Mouse (Mus musculus): ENCODE data around the gene Smcr8. TPM values are rescaled to one million over a fixed set of nuclear protein-coding genes. Genes with fewer than 3 reads are reported as not detected.

The Smcr8 gene
- total RNA-seq, 1 experiment: 23.1 TPM

DNA sequence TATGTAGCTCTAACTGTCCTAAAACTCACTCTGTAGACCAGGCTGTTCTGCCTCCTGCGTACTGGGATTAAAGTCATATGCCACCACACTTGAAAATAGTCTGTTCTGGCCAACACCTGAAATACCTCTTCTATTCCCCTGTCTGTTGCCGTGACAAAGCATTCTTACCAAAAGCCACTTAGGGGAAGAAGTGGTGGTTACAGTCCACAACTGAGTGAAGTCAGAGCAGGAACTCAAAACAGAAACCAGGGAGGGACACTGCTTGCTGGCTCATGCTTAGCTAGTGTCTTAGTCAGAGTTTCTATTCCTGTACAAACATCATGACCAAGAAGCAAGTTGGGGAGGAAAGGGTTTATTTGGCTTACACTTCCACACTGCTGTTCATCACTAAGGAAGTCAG lies 8.0 kb upstream of the Smcr8 start:
- Histone ChIP-seq H3K4me1 (ENCODE audit: control insufficient read depth in 2 of 2, insufficient read depth in 2 of 2, low read length in 2 of 2, poor library complexity in 1 of 2) (no peaks in the 10 kb centered on the region), H3K27ac (ENCODE audit: insufficient read depth, low read depth, low read length, poor library complexity, severe bottlenecking) (no peak overlapping the region), H3K36me3 (ENCODE audit: control insufficient read depth, insufficient read depth, low read length, poor library complexity, severe bottlenecking) (no peaks in the 10 kb centered on the region), H3K9ac (ENCODE audit: insufficient read depth, low read depth, low read length, poor library complexity, severe bottlenecking) (no peak overlapping the region), H3K9me3 (ENCODE audit: control insufficient read depth, insufficient read depth, low read depth, low read length) (no peaks in the 10 kb centered on the region), H3K4me3 (ENCODE audit: insufficient read depth in 1 of 2, low read depth in 1 of 2, low read length in 2 of 2, poor library complexity in 1 of 2, severe bottlenecking in 1 of 2) (no peak overlapping the region)
- in situ Hi-C loops (cut with MboI; ENCODE audit: low sequenced_read_pairs in 2 of 2, unreplicated experiment in 2 of 2): no loop called here
- DNase-seq (ENCODE audit: low read depth, low spot score): no peak
- TF ChIP-seq MAFK (IDR thresholded peaks at IDR 0.05; ENCODE audit: insufficient read depth, low read depth, low read length) (no peak), ZC3H11A (IDR thresholded peaks at IDR 0.05; ENCODE audit: borderline replicate concordance, low read depth, low read length) (no peak), HCFC1 (IDR thresholded peaks at IDR 0.05; ENCODE audit: borderline replicate concordance, insufficient read depth, low read length) (no peak), ZNF384 (IDR thresholded peaks at IDR 0.05; ENCODE audit: low read depth, low read length) (no peak), CHD2 (IDR thresholded peaks at IDR 0.05; ENCODE audit: low read depth, low read length) (no peak)

DNA sequence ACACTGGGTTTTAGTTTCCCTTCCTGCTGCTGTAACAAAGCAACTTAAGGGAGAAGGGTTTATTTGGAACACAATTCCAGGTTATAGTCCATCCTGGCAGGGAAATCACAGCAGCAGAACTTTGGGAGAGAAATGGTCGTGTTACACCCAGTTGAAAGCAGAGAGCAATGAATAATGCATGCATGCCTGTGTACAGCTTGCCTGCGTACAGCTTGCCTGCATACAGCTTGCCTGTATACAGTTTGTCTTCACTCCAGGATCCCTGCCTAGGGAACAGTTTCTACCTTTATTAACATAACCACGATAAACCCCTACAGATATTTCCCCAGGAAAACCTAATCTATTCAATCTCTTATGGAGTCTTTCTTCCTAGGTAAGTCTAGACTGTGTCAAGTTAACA lies 6.5 kb upstream of the Smcr8 start:
- no peaks in the 10 kb centered on the region for H3K36me3 ChIP-seq (ENCODE audit: control insufficient read depth, insufficient read depth, low read length, poor library complexity, severe bottlenecking)
- no peaks in the 10 kb centered on the region for H3K9me3 ChIP-seq (ENCODE audit: control insufficient read depth, insufficient read depth, low read depth, low read length)
- in situ Hi-C loops (cut with MboI; ENCODE audit: low sequenced_read_pairs in 2 of 2, unreplicated experiment in 2 of 2): no loop called here
- no peak overlapping the region for H3K9ac ChIP-seq (ENCODE audit: insufficient read depth, low read depth, low read length, poor library complexity, severe bottlenecking)
- no peaks in the 10 kb centered on the region; a peak in 1 of 4 replicates for H3K4me1 ChIP-seq (ENCODE audit: control insufficient read depth in 2 of 2, insufficient read depth in 2 of 2, low read length in 2 of 2, poor library complexity in 1 of 2)
- no peak overlapping the region for H3K4me3 ChIP-seq (ENCODE audit: insufficient read depth in 1 of 2, low read depth in 1 of 2, low read length in 2 of 2, poor library complexity in 1 of 2, severe bottlenecking in 1 of 2)
- no peak overlapping the region for H3K27ac ChIP-seq (ENCODE audit: insufficient read depth, low read depth, low read length, poor library complexity, severe bottlenecking)
- no peak for DNase-seq (ENCODE audit: low read depth, low spot score)
- TF ChIP-seq MAFK (IDR thresholded peaks at IDR 0.05; ENCODE audit: insufficient read depth, low read depth, low read length): no peak
- TF ChIP-seq ZC3H11A (IDR thresholded peaks at IDR 0.05; ENCODE audit: borderline replicate concordance, low read depth, low read length): no peak
- TF ChIP-seq ZNF384 (IDR thresholded peaks at IDR 0.05; ENCODE audit: low read depth, low read length): no peak
- no peak for TF ChIP-seq CHD2 (IDR thresholded peaks at IDR 0.05; ENCODE audit: low read depth, low read length)
- no peak for TF ChIP-seq HCFC1 (IDR thresholded peaks at IDR 0.05; ENCODE audit: borderline replicate concordance, insufficient read depth, low read length)

DNA sequence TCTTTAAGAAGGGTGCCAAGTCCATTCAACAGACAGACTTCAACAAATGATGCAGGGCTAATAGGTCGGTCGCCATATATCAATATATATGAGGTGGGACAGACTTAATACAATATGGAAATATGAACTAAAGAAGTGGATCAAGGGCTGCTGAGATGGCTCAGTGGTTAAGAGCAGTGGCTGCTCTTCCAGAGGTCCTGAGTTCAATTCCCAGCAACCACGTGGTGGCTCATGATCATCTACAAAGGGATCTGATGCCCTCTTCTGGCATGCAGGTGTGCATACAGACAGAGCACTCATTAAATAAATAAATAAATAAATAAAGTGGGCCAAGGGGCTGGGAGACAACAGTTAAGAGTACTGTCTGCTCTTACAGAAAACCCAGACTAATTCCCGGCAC lies 5.2 kb upstream of the Smcr8 start:
- in situ Hi-C loops (cut with MboI; ENCODE audit: low sequenced_read_pairs in 2 of 2, unreplicated experiment in 2 of 2): no loop called here
- H3K4me3 ChIP-seq (ENCODE audit: insufficient read depth in 1 of 2, low read depth in 1 of 2, low read length in 2 of 2, poor library complexity in 1 of 2, severe bottlenecking in 1 of 2): no peak overlapping the region
- TF ChIP-seq HCFC1 (IDR thresholded peaks at IDR 0.05; ENCODE audit: borderline replicate concordance, insufficient read depth, low read length) (no peak), ZC3H11A (IDR thresholded peaks at IDR 0.05; ENCODE audit: borderline replicate concordance, low read depth, low read length) (no peak), MAFK (IDR thresholded peaks at IDR 0.05; ENCODE audit: insufficient read depth, low read depth, low read length) (no peak), CHD2 (IDR thresholded peaks at IDR 0.05; ENCODE audit: low read depth, low read length) (no peak), ZNF384 (IDR thresholded peaks at IDR 0.05; ENCODE audit: low read depth, low read length) (no peak)
- H3K9ac ChIP-seq (ENCODE audit: insufficient read depth, low read depth, low read length, poor library complexity, severe bottlenecking): no peak overlapping the region
- no peak for DNase-seq (ENCODE audit: low read depth, low spot score)
- H3K4me1 ChIP-seq (ENCODE audit: control insufficient read depth in 2 of 2, insufficient read depth in 2 of 2, low read length in 2 of 2, poor library complexity in 1 of 2): no peaks in the 10 kb centered on the region; a peak in 2 of 4 replicates
- no peaks in the 10 kb centered on the region for H3K9me3 ChIP-seq (ENCODE audit: control insufficient read depth, insufficient read depth, low read depth, low read length)
- no peaks in the 10 kb centered on the region for H3K36me3 ChIP-seq (ENCODE audit: control insufficient read depth, insufficient read depth, low read length, poor library complexity, severe bottlenecking)
- no peak overlapping the region for H3K27ac ChIP-seq (ENCODE audit: insufficient read depth, low read depth, low read length, poor library complexity, severe bottlenecking)

DNA sequence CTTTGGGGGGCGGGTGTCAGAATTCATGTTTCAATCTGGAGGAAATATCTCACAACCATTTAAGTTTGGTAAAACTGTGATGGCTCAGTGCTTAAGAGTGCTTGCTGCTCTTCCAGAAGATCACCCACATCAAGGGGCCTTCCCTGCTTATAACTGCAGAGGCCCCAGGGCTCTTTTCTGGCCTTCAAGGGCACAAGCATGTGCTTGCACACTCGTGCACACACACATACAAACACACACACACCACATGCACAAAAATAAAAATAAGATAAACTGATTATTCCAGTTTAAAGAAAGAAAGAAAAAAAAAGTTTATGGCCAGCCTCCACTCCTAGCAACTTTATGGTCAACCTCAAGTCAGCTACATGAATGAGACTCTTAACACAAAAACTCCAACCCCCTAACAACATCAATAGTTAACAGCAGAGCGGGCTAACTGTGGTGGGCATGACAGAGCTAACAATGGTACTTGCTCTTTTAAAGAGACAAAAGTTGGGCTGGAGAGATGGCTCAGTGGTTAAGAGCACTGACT lies 3.1 kb upstream of the Smcr8 start:
- Histone ChIP-seq H3K4me3 (ENCODE audit: insufficient read depth in 1 of 2, low read depth in 1 of 2, low read length in 2 of 2, poor library complexity in 1 of 2, severe bottlenecking in 1 of 2) (no peak overlapping the region), H3K27ac (ENCODE audit: insufficient read depth, low read depth, low read length, poor library complexity, severe bottlenecking) (no peak overlapping the region), H3K4me1 (ENCODE audit: control insufficient read depth in 2 of 2, insufficient read depth in 2 of 2, low read length in 2 of 2, poor library complexity in 1 of 2) (peaks cover 2 to 5% of the 10 kb centered on the region in 2 experiments; a peak in 3 of 4 replicates), H3K36me3 (ENCODE audit: control insufficient read depth, insufficient read depth, low read length, poor library complexity, severe bottlenecking) (peaks cover 6% of the 10 kb centered on the region; the same call in 1 of the 2 replicates), H3K9ac (ENCODE audit: insufficient read depth, low read depth, low read length, poor library complexity, severe bottlenecking) (no peak overlapping the region), H3K9me3 (ENCODE audit: control insufficient read depth, insufficient read depth, low read depth, low read length) (no peaks in the 10 kb centered on the region)
- TF ChIP-seq ZC3H11A (IDR thresholded peaks at IDR 0.05; ENCODE audit: borderline replicate concordance, low read depth, low read length) (no peak), MAFK (IDR thresholded peaks at IDR 0.05; ENCODE audit: insufficient read depth, low read depth, low read length) (no peak), HCFC1 (IDR thresholded peaks at IDR 0.05; ENCODE audit: borderline replicate concordance, insufficient read depth, low read length) (no peak), ZNF384 (IDR thresholded peaks at IDR 0.05; ENCODE audit: low read depth, low read length) (no peak), CHD2 (IDR thresholded peaks at IDR 0.05; ENCODE audit: low read depth, low read length) (no peak)
- no peak for DNase-seq (ENCODE audit: low read depth, low spot score)
- in situ Hi-C loops (cut with MboI; ENCODE audit: low sequenced_read_pairs in 2 of 2, unreplicated experiment in 2 of 2): no loop called here

All from ES-E14 (cell line).